Mouse (Mus musculus) inflammation-experienced regulatory T-cells (primary cell): ENCODE data around the gene Siae. TPM values are rescaled to one million over a fixed set of nuclear protein-coding genes. Genes with fewer than 3 reads are reported as not detected.

ENCODE experiments used
- polyA plus RNA-seq, 2 experiments: library from polyadenylated mRNA; unstranded; fragments of 100-300 nt; shearing (Covaris generic); gene quantifications; one replicate each; pipeline ENCODE4 v1.2.1; 2017

The Siae gene
- 10 to 100 TPM; 14.9 to 16.8 TPM for polyA plus RNA-seq

DNA sequence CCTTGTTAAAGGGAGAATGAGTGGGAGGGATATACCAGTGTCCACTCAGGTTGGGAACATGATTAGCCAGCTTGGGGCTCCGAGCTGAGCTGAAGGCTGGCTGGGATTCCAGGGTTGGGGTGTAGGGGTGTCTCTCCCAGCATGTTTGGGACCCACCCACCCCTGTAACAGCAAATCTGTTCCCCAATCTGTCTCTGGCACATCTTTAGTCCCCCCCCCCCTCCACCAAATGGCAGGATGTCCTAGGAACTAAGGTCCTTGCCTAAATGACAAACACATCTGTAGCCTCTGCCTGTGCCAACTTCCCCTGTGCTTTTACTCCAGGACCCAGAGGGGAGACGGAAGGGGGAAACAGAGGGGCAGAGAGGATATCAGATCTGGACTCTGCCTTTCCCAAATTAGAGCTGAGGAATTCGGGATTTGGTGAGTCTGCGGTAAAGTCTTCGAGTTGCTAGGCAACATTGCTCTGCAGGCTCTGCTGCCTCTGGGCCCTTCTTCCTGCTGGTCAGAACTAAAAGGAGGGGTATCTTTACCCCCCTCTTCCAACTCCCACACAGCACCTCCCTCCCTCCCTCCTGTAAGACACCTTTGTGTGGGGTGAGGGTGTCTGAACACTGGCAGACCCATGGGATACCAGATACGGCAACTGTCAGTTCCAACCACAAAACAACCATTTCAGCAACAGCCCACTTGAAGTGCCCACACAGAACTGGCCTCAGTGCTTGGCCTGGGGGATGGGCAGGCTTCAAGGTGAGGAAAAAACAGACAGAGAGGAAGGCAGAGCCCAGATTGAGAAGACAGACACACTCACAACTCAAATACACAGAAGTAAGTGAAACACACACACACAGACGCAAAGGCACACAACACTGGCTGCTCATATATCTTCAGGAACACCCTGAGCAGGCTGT is at the start of gene Siae:
TSS of gene Siae (plus strand) at position 861 of the 911 bp plus-strand sequence.

GRCm38 (mm10) chr9:37527396-37528224 is 27.9 kb upstream of the Siae start, which contains the start of gene Esam:
Gene Esam, plus strand, starts transcription at chr9:37528078.

GRCm38 (mm10) chr9:37539170-37540025 is 16.1 kb upstream of the Siae start, which contains the start of gene Vsig2:
Gene Vsig2, plus strand, starts transcription at chr9:37539255.

DNA sequence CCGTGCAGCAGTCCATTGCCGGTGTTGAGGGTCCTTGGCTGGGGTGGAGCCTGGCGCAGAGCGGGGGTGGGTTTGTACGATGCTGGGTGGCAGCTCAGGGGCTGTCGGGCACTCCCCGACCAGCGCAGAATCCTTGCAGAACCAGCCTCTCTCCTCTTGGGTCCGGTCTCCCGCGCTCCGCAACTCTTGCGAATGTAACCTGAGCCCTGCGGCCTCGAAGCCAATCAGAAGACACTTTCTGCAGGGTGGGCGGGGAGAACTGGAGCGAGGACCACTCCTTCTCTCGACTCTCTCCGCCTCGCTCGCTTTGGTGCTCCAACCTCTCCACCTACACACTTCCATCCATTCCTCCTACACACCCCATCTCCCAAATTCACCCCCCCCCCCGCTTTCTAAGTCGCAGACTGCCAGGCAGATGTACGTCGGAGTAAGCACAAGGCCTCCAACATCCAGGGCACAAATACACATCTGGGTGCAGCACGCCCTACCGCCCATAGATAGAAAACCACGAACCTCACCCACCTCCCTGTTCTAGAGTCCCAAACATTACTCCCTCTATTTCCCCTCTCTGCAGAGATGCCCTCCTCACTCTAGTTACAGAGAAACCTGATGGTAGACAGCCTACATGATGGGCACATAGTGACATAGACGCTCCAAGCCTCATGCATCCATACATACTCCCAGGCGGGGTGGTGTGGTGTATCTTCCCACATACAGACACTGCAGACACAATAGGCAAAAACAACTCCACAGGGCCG is 2.8 kb upstream of the Siae start, which contains the start of gene Nrgn:
TSS of gene Nrgn (minus strand) at position 369 of the 758 bp plus-strand sequence.

DNA sequence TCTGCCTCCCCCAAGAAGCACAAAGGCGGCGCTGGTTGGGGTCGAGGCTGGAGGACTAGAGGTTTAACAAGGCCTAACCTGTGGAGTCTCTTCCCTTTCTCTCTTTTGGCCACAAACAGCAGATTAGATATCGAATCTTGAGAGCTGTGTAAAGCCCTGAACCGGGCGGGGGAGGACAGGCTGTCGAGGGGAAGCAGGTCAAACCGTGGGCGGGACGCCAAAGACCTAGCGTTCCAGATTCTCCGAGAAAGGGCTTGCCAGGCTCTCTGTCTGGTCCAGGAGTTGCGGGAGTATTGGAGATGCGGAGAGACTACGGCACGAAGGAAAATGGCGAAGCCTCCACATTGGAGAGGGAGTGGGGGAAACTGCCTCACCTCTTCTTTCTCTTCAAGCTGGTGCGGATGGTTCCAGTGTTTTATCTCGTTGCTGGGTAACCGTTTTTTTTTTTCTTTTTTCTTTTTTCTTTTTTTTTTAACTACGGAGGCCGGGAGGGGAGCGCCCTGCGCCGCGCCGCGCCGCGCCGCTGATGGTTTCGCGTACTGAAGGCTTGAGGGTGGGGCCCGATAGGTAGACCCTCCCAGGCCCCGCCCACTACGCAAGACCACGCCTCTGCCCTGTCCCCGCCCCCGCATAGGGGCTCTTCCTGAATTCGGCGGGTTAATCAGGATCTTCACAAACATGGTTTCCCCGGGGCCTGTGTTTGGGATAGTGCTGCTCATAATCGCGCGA is 57.8 kb downstream of the Siae start, which contains the start of gene Spa17:
TSS of gene Spa17 (minus strand) at position 541 of the 729 bp plus-strand sequence.

GRCm38 (mm10) chr9:37656931-37657481 is 101.5 kb downstream of the Siae start, which contains the start of gene Tbrg1:
Gene Tbrg1, minus strand, starts transcription at chr9:37657312.

GRCm38 (mm10) chr9:37669115-37669514 is 113.6 kb downstream of the Siae start, which contains the start of gene Panx3:
Gene Panx3, minus strand, starts transcription at chr9:37669235.

Other genes starting within 250 kb of the Siae start
- 1 to 10 TPM; 6.3 to 7.1 TPM for gene Ccdc15, start 207.3 kb upstream of the Siae start, polyA plus RNA-seq
- under 1 TPM in 1 of 2 experiments, not detected in 1; 0.05 TPM for gene Hepacam, start 188.3 kb upstream of the Siae start, polyA plus RNA-seq
- not detected for gene Robo4, start 153.8 kb upstream of the Siae start, polyA plus RNA-seq
- 1 to 10 TPM in 1 of 2 experiments, under 1 TPM in 1; 0.17 to 1.3 TPM for gene Robo3, start 122.5 kb upstream of the Siae start, polyA plus RNA-seq
- gene Msantd2, start 66.4 kb upstream of the Siae start, polyA plus RNA-seq = 10 to 100 TPM; 23.8 to 28.9 TPM
- gene Esam, start 27.6 kb upstream of the Siae start, polyA plus RNA-seq = under 1 TPM; 0.37 to 0.92 TPM
- 1 to 10 TPM in 1 of 2 experiments, under 1 TPM in 1; 0.28 to 5.9 TPM for gene Vsig2, start 16.4 kb upstream of the Siae start, polyA plus RNA-seq
- 10 to 100 TPM in 1 of 2 experiments, 1 to 10 TPM in 1; 1.6 to 14.9 TPM for gene Nrgn, start 2.8 kb upstream of the Siae start, polyA plus RNA-seq
- 1 to 10 TPM in 1 of 2 experiments, under 1 TPM in 1; 0.86 to 1.3 TPM for gene Spa17, start 58.0 kb downstream of the Siae start, polyA plus RNA-seq
- gene Tbrg1, start 101.6 kb downstream of the Siae start, polyA plus RNA-seq = 100 to 1,000 TPM; 162 to 186 TPM
- under 1 TPM; 0.22 to 0.43 TPM for gene Panx3, start 113.5 kb downstream of the Siae start, polyA plus RNA-seq
- 1 to 10 TPM in 1 of 2 experiments, under 1 TPM in 1; 0.07 to 2.7 TPM for gene Olfr160, start 160.6 kb downstream of the Siae start, polyA plus RNA-seq
- gene Olfr874, start 189.4 kb downstream of the Siae start, polyA plus RNA-seq = not detected
- not detected for gene Olfr875, start 216.2 kb downstream of the Siae start, polyA plus RNA-seq
- gene Olfr876, start 247.3 kb downstream of the Siae start, polyA plus RNA-seq = 1 to 10 TPM in 1 of 2 experiments, under 1 TPM in 1; 0.17 to 1.7 TPM